Mouse (Mus musculus) right cerebral cortex, postnatal 14 days (tissue): ENCODE measurements around the gene A930033H14Rik.

Experiments used
- DNase-seq: peaks from one replicate; pipeline ENCODE4 v3.0.0; 2022

The A930033H14Rik gene

GRCm38 (mm10) chr10:69212542-69213440 is at the start of gene A930033H14Rik:
Gene A930033H14Rik (minus strand): TSS chr10:69213098.
- DNase-seq, result peak; percentile 66

- no peak for DNase-seq
Observed at GRCm38 (mm10) chr10:69259929-69260328, 47.0 kb upstream of the A930033H14Rik start.

GRCm38 (mm10) chr10:69259161-69259560 is 46.3 kb upstream of the A930033H14Rik start:
- no peak for DNase-seq

GRCm38 (mm10) chr10:69258588-69258987 is 45.7 kb upstream of the A930033H14Rik start:
- no peak for DNase-seq

GRCm38 (mm10) chr10:69257592-69258133 is 44.8 kb upstream of the A930033H14Rik start:
- no peak for DNase-seq

GRCm38 (mm10) chr10:69255594-69255993 is 42.7 kb upstream of the A930033H14Rik start:
- DNase-seq, result no peak

- DNase-seq, result peak; percentile 20
Observed at GRCm38 (mm10) chr10:69254390-69254847, 41.5 kb upstream of the A930033H14Rik start.

- no peak for DNase-seq
Observed at GRCm38 (mm10) chr10:69253686-69254080, 40.8 kb upstream of the A930033H14Rik start.

GRCm38 (mm10) chr10:69253075-69253685 is 40.3 kb upstream of the A930033H14Rik start:
- no peak for DNase-seq

GRCm38 (mm10) chr10:69252112-69253074 is 39.5 kb upstream of the A930033H14Rik start:
- no peak for DNase-seq

- DNase-seq, result no peak
Observed at GRCm38 (mm10) chr10:69251254-69251653, 38.4 kb upstream of the A930033H14Rik start.

GRCm38 (mm10) chr10:69248261-69249160 is 35.6 kb upstream of the A930033H14Rik start:
- DNase-seq, result no peak

- DNase-seq, result no peak
Observed at GRCm38 (mm10) chr10:69247311-69248033, 34.6 kb upstream of the A930033H14Rik start.

- DNase-seq, result no peak
Observed at GRCm38 (mm10) chr10:69246762-69247161, 33.9 kb upstream of the A930033H14Rik start.

- no peak for DNase-seq
Observed at GRCm38 (mm10) chr10:69245906-69246668, 33.2 kb upstream of the A930033H14Rik start.

GRCm38 (mm10) chr10:69245151-69245550 is 32.3 kb upstream of the A930033H14Rik start:
- DNase-seq, result no peak

GRCm38 (mm10) chr10:69240530-69240929 is 27.6 kb upstream of the A930033H14Rik start:
- no peak for DNase-seq

GRCm38 (mm10) chr10:69238311-69238710 is 25.4 kb upstream of the A930033H14Rik start:
- no peak for DNase-seq

- DNase-seq, result no peak
Observed at GRCm38 (mm10) chr10:69237781-69238180, 24.9 kb upstream of the A930033H14Rik start.

GRCm38 (mm10) chr10:69237185-69237584 is 24.3 kb upstream of the A930033H14Rik start:
- DNase-seq, result no peak
